Mouse (Mus musculus) gastrocnemius, postnatal 36 days (tissue): ENCODE data around the gene Dhx29. TPM values are rescaled to one million over a fixed set of nuclear protein-coding genes. Genes with fewer than 3 reads are reported as not detected.

Experiments used
- total RNA-seq, 2 experiments: library from RNA; stranded (reverse); gene quantifications; 2 replicates each; pipeline ENCODE4 v1.2.3; 2021

Dhx29 gene
- total RNA-seq, 2 experiments from 2014 or later = 11.4 to 12.9 TPM

Other genes with a start within 250 kb of the Dhx29 start
- 10 to 100 TPM; 34.2 to 42.7 TPM for gene Plpp1, start 126.7 kb upstream of the Dhx29 start, total RNA-seq
- gene Mtrex, start 56 bp upstream of the Dhx29 start, total RNA-seq = 10 to 100 TPM; 22.6 to 27.3 TPM
- gene Ccno, start 60.3 kb downstream of the Dhx29 start, total RNA-seq = not detected
- not detected for gene Mcidas, start 66.4 kb downstream of the Dhx29 start, total RNA-seq
- not detected for gene Cdc20b, start 107.7 kb downstream of the Dhx29 start, total RNA-seq
- gene Gpx8, start 119.0 kb downstream of the Dhx29 start, total RNA-seq = 1 to 10 TPM; 7.6 to 7.7 TPM
- gene Gzma, start 173.5 kb downstream of the Dhx29 start, total RNA-seq = under 1 TPM in 1 of 2 experiments, not detected in 1; 0.61 TPM